Mouse (Mus musculus): ENCODE measurements at regions not wholly inside any gene's neighbourhood (a gene's known extent, or its start where the extent isn't known, plus 50 kb on each side); places are given as distances from the start of the nearest gene placed in this dataset.

DNA sequence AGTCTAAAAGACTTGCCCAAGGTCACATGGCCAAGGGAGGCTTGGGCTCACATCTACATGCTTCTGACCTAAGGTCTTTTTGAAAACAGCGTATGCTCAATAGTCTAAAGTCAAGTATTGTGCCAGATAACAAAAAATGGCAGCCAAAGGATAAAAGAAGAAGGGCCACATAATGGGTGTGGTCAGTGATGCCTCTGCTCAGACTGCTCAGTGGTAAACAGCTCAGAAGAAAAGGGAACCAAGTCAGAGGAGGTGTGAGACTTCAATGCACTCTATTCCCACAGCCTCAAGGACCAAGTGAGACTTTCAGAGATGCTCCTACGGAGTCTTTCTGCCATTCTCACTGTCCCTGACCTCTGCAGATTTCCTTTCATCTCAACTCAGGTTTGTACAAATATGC lies 373.5 kb downstream of the H2al1j start:
- TF ChIP-seq POLR2A (IDR thresholded peaks at IDR 0.05; ENCODE audit: insufficient read depth, low read depth, low read length): no peak
- no peak for TF ChIP-seq CTCF (IDR thresholded peaks at IDR 0.05; ENCODE audit: insufficient read depth, low read depth, low read length)
- H3K27ac ChIP-seq (ENCODE audit: insufficient read depth, low read depth, low read length): no peak overlapping the region
- 98% methylated on average over 2 of the region's 2 CpGs for WGBS
- peaks cover 5% of the 10 kb centered on the region for H3K4me1 ChIP-seq (ENCODE audit: control insufficient read depth, insufficient read depth, low read length)
- H3K4me3 ChIP-seq (ENCODE audit: insufficient read depth, low read depth, low read length): no peak overlapping the region

DNA sequence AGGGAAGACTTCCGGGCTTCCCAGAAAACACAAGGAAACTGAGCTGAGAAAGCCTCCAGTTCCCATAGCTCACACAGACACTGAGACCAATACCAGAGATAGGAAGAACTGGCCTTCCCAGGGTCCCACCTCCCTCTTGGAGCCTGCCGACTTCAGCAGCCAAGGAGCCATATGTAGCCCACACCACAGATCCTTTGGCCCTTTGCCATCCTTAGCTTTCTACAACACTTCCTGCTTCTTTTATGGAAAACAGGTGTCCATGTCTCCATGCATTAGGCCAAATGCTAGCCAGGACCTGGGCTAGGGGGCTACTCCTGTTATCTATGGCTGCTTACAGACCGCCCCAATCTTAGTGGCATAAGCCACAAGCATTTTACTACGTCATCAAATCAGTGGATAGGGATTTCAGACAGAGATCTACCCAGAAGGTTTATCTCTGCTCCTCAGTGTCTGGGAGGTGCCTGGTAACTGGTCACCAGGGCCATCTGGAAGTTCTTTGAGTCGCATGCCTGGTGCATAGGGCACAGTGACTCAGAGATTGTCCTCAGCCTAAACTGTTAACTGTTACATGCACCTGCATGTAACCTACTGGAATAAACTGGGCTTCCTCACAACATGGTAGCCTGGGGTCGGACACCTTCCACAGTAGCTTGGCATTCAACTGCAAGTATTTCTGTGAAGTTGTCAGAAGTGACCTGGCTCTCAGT lies 378.4 kb downstream of the H2al1j start:
- no peak overlapping the region for H3K27ac ChIP-seq (ENCODE audit: insufficient read depth, low read depth, low read length)
- TF ChIP-seq CTCF (IDR thresholded peaks at IDR 0.05; ENCODE audit: insufficient read depth, low read depth, low read length) (no peak), POLR2A (IDR thresholded peaks at IDR 0.05; ENCODE audit: insufficient read depth, low read depth, low read length) (no peak)
- 93% methylated on average over 6 of the region's 6 CpGs for WGBS
- H3K4me1 ChIP-seq (ENCODE audit: control insufficient read depth, insufficient read depth, low read length): peaks cover 24% of the 10 kb centered on the region
- H3K4me3 ChIP-seq (ENCODE audit: insufficient read depth, low read depth, low read length): no peak overlapping the region

DNA sequence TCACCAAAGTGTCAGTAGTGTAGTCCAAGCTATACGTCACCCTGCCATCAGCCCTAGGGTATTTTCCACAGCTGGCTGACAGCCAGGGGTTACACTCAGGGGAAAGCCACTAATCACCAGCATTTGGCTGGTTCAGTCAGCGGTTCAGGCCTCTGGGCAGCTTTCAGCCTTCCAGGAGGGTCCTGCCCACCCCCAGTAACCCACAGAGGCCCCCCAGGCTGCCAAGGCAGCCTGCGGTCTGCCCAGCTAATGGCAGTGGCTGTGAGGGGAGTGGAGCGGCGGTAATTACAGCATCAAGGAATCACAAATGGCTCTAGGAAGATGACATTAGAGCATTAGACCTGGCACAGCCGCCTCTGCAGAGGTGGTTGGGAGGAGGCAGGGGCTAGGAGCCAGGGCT lies 379.7 kb downstream of the H2al1j start:
- 81% methylated on average over 6 of the region's 6 CpGs for WGBS
- TF ChIP-seq CTCF (IDR thresholded peaks at IDR 0.05; ENCODE audit: insufficient read depth, low read depth, low read length) (no peak), POLR2A (IDR thresholded peaks at IDR 0.05; ENCODE audit: insufficient read depth, low read depth, low read length) (no peak)
- H3K4me1 ChIP-seq (ENCODE audit: control insufficient read depth, insufficient read depth, low read length): peaks cover 24% of the 10 kb centered on the region

DNA sequence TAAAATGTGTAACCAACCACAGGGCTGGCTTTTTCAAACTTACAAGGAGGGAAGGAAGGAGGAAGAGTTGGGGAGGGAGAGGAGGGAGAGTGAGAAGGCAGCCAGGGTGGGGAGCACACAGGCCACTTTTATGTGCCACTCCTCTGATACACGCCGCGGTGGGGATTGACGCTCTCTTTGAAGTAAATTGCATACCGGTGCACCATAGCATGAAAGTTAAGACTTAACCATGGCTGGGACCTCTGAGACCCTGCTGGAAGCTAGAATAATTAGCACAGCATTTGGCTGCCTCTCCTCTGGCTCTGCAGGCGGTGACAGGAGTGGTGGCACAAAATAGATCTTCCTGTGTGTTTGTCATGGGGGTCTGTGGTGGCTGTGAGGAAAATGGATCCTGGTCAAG lies 380.7 kb downstream of the H2al1j start:
- WGBS: 62% methylated on average over 6 of the region's 6 CpGs
- H3K4me1 ChIP-seq (ENCODE audit: control insufficient read depth, insufficient read depth, low read length): peaks cover 22% of the 10 kb centered on the region
- TF ChIP-seq POLR2A (IDR thresholded peaks at IDR 0.05; ENCODE audit: insufficient read depth, low read depth, low read length): no peak
- TF ChIP-seq CTCF (IDR thresholded peaks at IDR 0.05; ENCODE audit: insufficient read depth, low read depth, low read length): no peak

More for the DNA sequence above, 379.7 kb downstream of the H2al1j start:
- no peak overlapping the region for H3K27ac ChIP-seq (ENCODE audit: insufficient read depth, low read depth, low read length)
- H3K4me3 ChIP-seq (ENCODE audit: insufficient read depth, low read depth, low read length): no peak overlapping the region

DNA sequence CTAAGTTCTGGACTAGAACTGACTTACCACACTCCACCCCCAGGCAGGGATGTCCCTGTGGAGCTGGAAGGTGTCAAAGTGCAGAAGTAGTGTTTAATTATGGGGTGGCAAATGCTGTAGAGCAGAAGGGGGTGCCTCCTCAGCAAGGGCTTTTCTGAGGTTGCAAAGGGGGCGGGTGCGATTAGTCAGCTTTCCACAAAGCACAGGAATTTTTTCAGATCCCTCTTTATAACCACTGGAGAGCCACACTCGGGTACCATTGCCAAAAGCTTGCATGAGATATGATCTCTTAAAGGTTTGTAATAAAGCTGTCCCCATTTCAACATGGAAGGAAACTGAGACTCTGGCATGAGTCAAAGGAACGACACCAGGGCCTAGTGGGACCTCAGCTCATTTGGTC lies 381.7 kb downstream of the H2al1j start:
- 48% methylated on average over 4 of the region's 4 CpGs for WGBS

More for the DNA sequence above, 380.7 kb downstream of the H2al1j start:
- no peak overlapping the region for H3K4me3 ChIP-seq (ENCODE audit: insufficient read depth, low read depth, low read length)
- H3K27ac ChIP-seq (ENCODE audit: insufficient read depth, low read depth, low read length): no peak overlapping the region

DNA sequence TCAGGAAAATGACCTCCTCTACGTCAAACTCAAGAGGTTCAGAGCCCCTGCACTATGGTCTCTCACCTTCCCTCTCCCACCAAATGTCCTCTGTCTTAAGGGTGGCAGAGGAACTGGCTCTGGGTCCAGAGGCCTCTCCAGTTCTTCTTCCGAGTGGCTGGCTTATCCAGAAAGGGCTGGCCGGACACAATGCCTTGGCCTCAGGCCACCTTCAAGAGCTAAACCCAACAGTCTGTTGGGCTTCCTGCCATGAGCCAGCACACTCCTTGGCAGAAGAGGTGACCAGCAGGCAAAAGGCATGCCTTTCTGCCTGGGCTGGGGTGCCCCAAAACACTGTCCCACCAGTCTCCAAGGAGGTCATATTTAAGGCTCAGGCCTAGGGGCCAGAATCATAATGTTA lies 385.8 kb downstream of the H2al1j start:
- 80% methylated on average over 3 of the region's 3 CpGs for WGBS
- TF ChIP-seq CTCF (IDR thresholded peaks at IDR 0.05; ENCODE audit: insufficient read depth, low read depth, low read length): no peak
- no peak for TF ChIP-seq POLR2A (IDR thresholded peaks at IDR 0.05; ENCODE audit: insufficient read depth, low read depth, low read length)
- Histone ChIP-seq H3K27ac (ENCODE audit: insufficient read depth, low read depth, low read length) (no peak overlapping the region), H3K4me3 (ENCODE audit: insufficient read depth, low read depth, low read length) (no peak overlapping the region), H3K4me1 (ENCODE audit: control insufficient read depth, insufficient read depth, low read length) (peaks cover 10% of the 10 kb centered on the region)

More for the DNA sequence above, 381.7 kb downstream of the H2al1j start:
- Histone ChIP-seq H3K4me3 (ENCODE audit: insufficient read depth, low read depth, low read length) (no peak overlapping the region), H3K27ac (ENCODE audit: insufficient read depth, low read depth, low read length) (no peak overlapping the region), H3K4me1 (ENCODE audit: control insufficient read depth, insufficient read depth, low read length) (peaks cover 19% of the 10 kb centered on the region)
- TF ChIP-seq CTCF (IDR thresholded peaks at IDR 0.05; ENCODE audit: insufficient read depth, low read depth, low read length) (no peak), POLR2A (IDR thresholded peaks at IDR 0.05; ENCODE audit: insufficient read depth, low read depth, low read length) (no peak)

DNA sequence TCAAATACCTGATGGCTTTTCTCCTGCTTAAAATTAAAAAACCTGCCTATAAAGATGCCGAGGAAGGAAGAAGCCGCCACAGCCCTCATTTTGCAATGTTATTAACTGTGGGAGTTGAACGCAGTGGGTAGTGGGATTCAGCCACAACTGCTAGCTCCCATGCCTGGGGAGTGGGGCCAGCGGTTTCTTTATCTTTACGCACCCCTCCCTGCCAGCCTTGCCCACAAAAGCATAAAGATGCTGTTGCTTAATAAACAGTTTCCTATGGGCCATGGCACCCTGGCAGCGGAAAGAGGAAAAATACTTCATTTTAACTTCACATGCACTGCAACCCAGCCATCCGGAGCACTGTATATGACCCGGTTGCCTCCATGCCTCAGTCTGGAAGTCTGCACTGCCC lies 389.2 kb downstream of the H2al1j start:
- no peak for TF ChIP-seq POLR2A (IDR thresholded peaks at IDR 0.05; ENCODE audit: insufficient read depth, low read depth, low read length)
- TF ChIP-seq CTCF (IDR thresholded peaks at IDR 0.05; ENCODE audit: insufficient read depth, low read depth, low read length): no peak
- WGBS: 88% methylated on average over 8 of the region's 8 CpGs
- H3K27ac ChIP-seq (ENCODE audit: insufficient read depth, low read depth, low read length): no peak overlapping the region
- peaks cover 6% of the 10 kb centered on the region; the same call in 1 of the 2 replicates for H3K4me1 ChIP-seq (ENCODE audit: control insufficient read depth, insufficient read depth, low read length)
- no peak overlapping the region for H3K4me3 ChIP-seq (ENCODE audit: insufficient read depth, low read depth, low read length)

DNA sequence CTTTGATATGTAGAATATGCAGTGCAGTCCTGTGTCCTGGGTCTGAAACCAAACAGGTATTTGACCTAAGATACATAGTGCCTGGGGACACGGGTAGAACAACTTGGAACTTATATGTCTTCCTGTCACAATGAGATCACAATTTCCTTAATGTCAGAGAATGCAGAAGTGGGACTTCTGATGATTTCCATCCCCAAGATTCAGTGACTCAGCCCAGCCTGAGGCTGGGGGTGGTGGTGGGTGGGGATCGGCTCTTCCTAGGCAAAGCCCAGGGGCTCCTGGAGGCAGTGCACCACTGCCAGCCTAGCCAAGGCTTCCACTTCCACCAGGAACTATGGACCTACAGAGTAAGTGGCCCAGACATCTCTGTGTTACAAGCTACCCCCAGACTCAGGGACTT lies 391.2 kb downstream of the H2al1j start:
- TF ChIP-seq CTCF (IDR thresholded peaks at IDR 0.05; ENCODE audit: insufficient read depth, low read depth, low read length) (no peak), POLR2A (IDR thresholded peaks at IDR 0.05; ENCODE audit: insufficient read depth, low read depth, low read length) (no peak)
- Histone ChIP-seq H3K27ac (ENCODE audit: insufficient read depth, low read depth, low read length) (no peak overlapping the region), H3K4me3 (ENCODE audit: insufficient read depth, low read depth, low read length) (no peak overlapping the region), H3K4me1 (ENCODE audit: control insufficient read depth, insufficient read depth, low read length) (peaks cover 6% of the 10 kb centered on the region; the same call in 1 of the 2 replicates)
- 83% methylated on average over 2 of the region's 2 CpGs for WGBS

DNA sequence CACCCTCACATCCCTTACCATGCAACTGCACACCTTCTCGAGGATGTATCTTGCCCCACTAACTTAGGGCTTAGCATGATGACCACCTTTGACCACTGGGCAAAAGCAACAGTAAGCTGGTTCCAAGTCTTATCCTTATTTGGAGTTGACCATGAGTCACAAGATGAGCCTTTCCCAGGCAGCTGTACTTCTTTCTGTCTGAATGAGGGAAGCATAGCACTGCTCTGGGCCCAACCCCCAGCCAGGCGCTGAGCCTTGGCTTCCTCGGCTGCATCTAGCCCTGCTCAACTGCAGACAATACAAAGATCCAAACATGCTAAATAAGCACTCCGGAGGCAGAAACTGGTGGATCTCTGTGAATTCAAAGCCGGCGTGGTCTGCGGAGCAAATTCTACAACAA lies 392.9 kb downstream of the H2al1j start:
- Histone ChIP-seq H3K4me3 (ENCODE audit: insufficient read depth, low read depth, low read length) (no peak overlapping the region), H3K27ac (ENCODE audit: insufficient read depth, low read depth, low read length) (no peak overlapping the region), H3K4me1 (ENCODE audit: control insufficient read depth, insufficient read depth, low read length) (peaks cover 6% of the 10 kb centered on the region; the same call in 1 of the 2 replicates)
- 65% methylated on average over 7 of the region's 7 CpGs for WGBS
- TF ChIP-seq CTCF (IDR thresholded peaks at IDR 0.05; ENCODE audit: insufficient read depth, low read depth, low read length) (no peak), POLR2A (IDR thresholded peaks at IDR 0.05; ENCODE audit: insufficient read depth, low read depth, low read length) (no peak)
